ENCODE assay signal across 10 mouse cellular contexts in genomic region chr17:26397339-26397738, GRCm38 (mm10). TPM values are rescaled to one million over a fixed set of nuclear protein-coding genes. Genes with fewer than 3 reads are reported as not detected.
DNase-seq lines count a peak whose midpoint lies in the region; ATAC-seq and TF ChIP-seq lines count a peak whose summit lies in the region.
"Had no signal": no experiment of that assay in that cellular context is flagged by ENCODE, and none has a peak within 500 bp of the region (broad histone marks: within the 10 kb centered on the region; RNA-seq: fewer than 3 reads in every experiment).

No protein-coding gene starts in this region.

- H3K4me1 ChIP-seq in stomach, postnatal 0 days (replicated peaks; ENCODE audit: control insufficient read depth, insufficient read depth), result 0 out of 2 replicates have a peak, but pooled peaks cover 3% of the 10 kb centered on the region

- H3K36me3 ChIP-seq in stomach, postnatal 0 days (ENCODE audit: control insufficient read depth, insufficient read depth, low read length), result no peaks in the 10 kb centered on the region

- no peak for TF ChIP-seq CTCF in stomach, postnatal 0 days (IDR thresholded peaks at IDR 0.05; ENCODE audit: low read depth)

- peak; percentile 62 for DNase-seq in left cerebral cortex, adult 11 months (ENCODE audit: low spot score)
- no peak for DNase-seq in left cerebral cortex, postnatal 4 days
- peak; percentile 68 to 71 for DNase-seq in heart, adult 9 months (ENCODE audit: low spot score in 2 of 2)
- peak; percentile 77 to 79 for DNase-seq in left cerebral cortex, adult 9 months (ENCODE audit: low spot score in 2 of 2)
- peak; percentile 40 for DNase-seq in stomach, postnatal 0 days (ENCODE audit: low spot score)
- no peak for DNase-seq in T-cell, adult 2 months (ENCODE audit: low spot score)
- no peak for DNase-seq in cerebellum, postnatal 10 days
- no peak for DNase-seq in urinary bladder, adult 2 months (ENCODE audit: low spot score)

- H3K9ac ChIP-seq in stomach, postnatal 0 days (ENCODE audit: low read length), result peak overlapping the region; percentile 18; the same call in 1 of the 2 replicates

- no peak overlapping the region for H3K4me3 ChIP-seq in stomach, postnatal 0 days (ENCODE audit: low read depth, low read length)

- no peak for TF ChIP-seq EP300 in stomach, postnatal 0 days (optimal IDR thresholded peaks at IDR 0.05)

- H3K27me3 ChIP-seq in stomach, postnatal 0 days (ENCODE audit: control insufficient read depth, insufficient read depth, low read length), result no peaks in the 10 kb centered on the region
- H3K27me3 ChIP-seq: Patski had no signal

- intact Hi-C loops in left cerebral cortex, postnatal 4 days (cut with DNase I), result no loop called here

- H3K9me3 ChIP-seq in stomach, postnatal 0 days (ENCODE audit: control insufficient read depth, low read length), result no peaks in the 10 kb centered on the region

- H3K4me2 ChIP-seq in stomach, postnatal 0 days (replicated peaks; ENCODE audit: low read depth), result no peak overlapping the region

- WGBS in stomach, postnatal 0 days, result 20% methylated on average over 6 of the region's 6 CpGs

- ATAC-seq in stomach, postnatal 0 days (ENCODE audit: low FRiP score, low TSS enrichment), result peak; percentile 51; the same call in 1 of the 2 replicates
- ATAC-seq: midbrain, embryonic 16.5 days; Patski had no signal

- peak overlapping the region; percentile 61; the same call in 1 of the 2 replicates for H3K27ac ChIP-seq in stomach, postnatal 0 days (replicated peaks)

RNA-seq across cellular contexts. Expression of gene Neurl1b, which starts 17.3 kb away (rescaled TPM):
- total RNA-seq in left cerebral cortex, postnatal 4 days (2021), result 10 to 100 TPM; 85.3 to 88.4 TPM
- polyA plus RNA-seq in stomach, postnatal 0 days (2015; fragmentation: Nextera tagmentation; extraction: Ambion mirVana), result 1.1 and 1.4 TPM in 2 replicates
- 7.9 and 11.1 TPM in 2 replicates for polyA plus RNA-seq in urinary bladder, adult 2 months (2012; rRNA removed)

Comparison
In these comparisons a context has a peak if more than half of its experiments do, and no peak if none do; other contexts are left out.
1. DNase-seq: peak in left cerebral cortex, adult 11 months (single experiment), heart, adult 9 months (2 of 2), left cerebral cortex, adult 9 months (2 of 2) and stomach, postnatal 0 days (single experiment); none in left cerebral cortex, postnatal 4 days (single experiment), T-cell, adult 2 months (single experiment), cerebellum, postnatal 10 days (0 of 2) and urinary bladder, adult 2 months (single experiment).